Mouse (Mus musculus) megakaryocyte, embryonic 14.5 days (primary cell): ENCODE results near the gene Tpt1.

Source experiments
- FLI1 ChIP-seq: IDR thresholded peaks from 2 replicates; pipeline ENCODE4 v1.6.1; 2012; ENCODE audit warnings: low read length, inconsistent platforms, mixed read lengths
- GATA1 ChIP-seq: IDR thresholded peaks from 3 replicates; pipeline ENCODE4 v1.6.1; 2012; ENCODE audit warnings: mixed read lengths, low read length, inconsistent platforms, borderline replicate concordance

GRCm38 (mm10) chr14:75866706-75867333 lies 21.9 kb downstream of the Tpt1 start:
- TF ChIP-seq GATA1 = no peak
- TF ChIP-seq FLI1 = no peak
